Mouse (Mus musculus): Measurements from ENCODE around the gene Ednra.
"Not testable (repeated sequence)": the region's sequence is repeated elsewhere in the genome, so short reads cannot be mapped to it uniquely, and the experiment has no call there.

Gene Ednra

GRCm38 (mm10) chr8:77717036-77717435 is 7.2 kb downstream of the Ednra start:
- DNase-seq: peak; percentile 67

GRCm38 (mm10) chr8:77714455-77714854 is 9.8 kb downstream of the Ednra start:
- no peak for DNase-seq

- no peak for DNase-seq
Measured at GRCm38 (mm10) chr8:77713688-77714087, 10.6 kb downstream of the Ednra start.

GRCm38 (mm10) chr8:77704768-77705167 is 19.5 kb downstream of the Ednra start:
- no peak for DNase-seq

- no peak for DNase-seq
Measured at GRCm38 (mm10) chr8:77698028-77698427, 26.2 kb downstream of the Ednra start.

- DNase-seq: no peak
Measured at GRCm38 (mm10) chr8:77696182-77696581, 28.1 kb downstream of the Ednra start.

- DNase-seq: peak; percentile 39
Measured at GRCm38 (mm10) chr8:77695486-77696058, 28.7 kb downstream of the Ednra start.

- DNase-seq: no peak
Measured at GRCm38 (mm10) chr8:77695070-77695469, 29.2 kb downstream of the Ednra start.

- DNase-seq: no peak
Measured at GRCm38 (mm10) chr8:77694588-77694987, 29.7 kb downstream of the Ednra start.

- DNase-seq: not testable (repeated sequence)
Measured at GRCm38 (mm10) chr8:77689421-77690059, 34.7 kb downstream of the Ednra start.

GRCm38 (mm10) chr8:77688978-77689377 is 35.3 kb downstream of the Ednra start:
- DNase-seq: no peak

GRCm38 (mm10) chr8:77684372-77684771 is 39.9 kb downstream of the Ednra start:
- DNase-seq: no peak

- no peak for DNase-seq
Measured at GRCm38 (mm10) chr8:77683356-77684106, 40.7 kb downstream of the Ednra start.

- no peak for DNase-seq
Measured at GRCm38 (mm10) chr8:77682008-77682934, 42.0 kb downstream of the Ednra start.

- DNase-seq: no peak
Measured at GRCm38 (mm10) chr8:77672036-77672435, 52.2 kb downstream of the Ednra start.

- DNase-seq: no peak
Measured at GRCm38 (mm10) chr8:77670612-77671363, 53.5 kb downstream of the Ednra start.

GRCm38 (mm10) chr8:77667916-77668315 is 56.3 kb downstream of the Ednra start:
- DNase-seq: no peak

- DNase-seq: no peak
Measured at GRCm38 (mm10) chr8:77664901-77665300, 59.4 kb downstream of the Ednra start.

- no peak for DNase-seq
Measured at GRCm38 (mm10) chr8:77659534-77660080, 64.7 kb downstream of the Ednra start.

- DNase-seq: no peak
Measured at GRCm38 (mm10) chr8:77658356-77658755, 65.9 kb downstream of the Ednra start.

- peak; percentile 12 for DNase-seq
Measured at GRCm38 (mm10) chr8:77650646-77651190, 73.5 kb downstream of the Ednra start.
